Mouse (Mus musculus): ENCODE results near the gene Lce1m. TPM values are rescaled to one million over a fixed set of nuclear protein-coding genes. Genes with fewer than 3 reads are reported as not detected.

Gene Lce1m
- polyA plus RNA-seq, 1 experiment from 2014 or later, result not detected

DNA sequence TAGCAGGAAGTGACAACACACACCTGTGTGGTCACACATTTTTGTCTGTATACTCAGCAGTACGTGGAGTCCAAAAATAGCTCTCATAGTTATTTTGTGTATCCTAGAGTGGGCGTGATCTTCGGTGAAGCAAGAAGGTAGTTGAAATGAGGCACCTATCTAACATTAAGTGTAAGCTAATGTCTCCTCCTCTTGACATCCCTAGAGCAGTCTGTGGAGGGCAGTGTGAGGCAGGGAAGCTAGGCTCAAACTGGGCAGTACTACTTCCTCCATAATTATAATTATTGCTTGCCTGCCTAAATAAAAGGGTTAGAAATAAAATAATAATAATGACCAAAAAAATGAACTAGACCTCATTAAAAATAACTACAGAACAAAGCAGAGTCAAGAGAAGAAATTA is 18.2 kb downstream of the Lce1m start:
- no peak for TF ChIP-seq CTCF (IDR thresholded peaks at IDR 0.05)
- no peak for TF ChIP-seq EP300 (IDR thresholded peaks at IDR 0.05)
- ATAC-seq, result no peak

DNA sequence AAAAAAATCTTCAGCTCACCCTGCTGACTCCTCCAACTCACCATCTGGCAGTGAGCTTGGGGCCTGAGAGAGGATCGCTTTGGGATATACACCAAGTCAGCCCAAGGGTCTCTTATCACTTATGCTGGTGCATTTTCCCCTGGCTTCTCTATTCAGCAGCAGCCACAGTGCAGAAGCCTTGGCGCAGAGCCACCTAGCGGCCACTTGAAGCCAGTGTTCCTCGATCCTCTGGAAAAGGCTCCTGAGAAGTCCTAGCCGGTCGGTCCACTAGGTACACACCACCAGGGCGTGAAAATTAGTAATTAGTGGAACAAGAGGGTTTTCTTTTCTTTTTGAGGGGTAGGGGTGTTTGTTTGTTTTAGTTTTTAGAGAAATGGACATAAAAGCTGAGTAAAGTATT is 20.2 kb downstream of the Lce1m start:
- peak; percentile 80 for TF ChIP-seq CTCF (IDR thresholded peaks at IDR 0.05)
- TF ChIP-seq EP300 (IDR thresholded peaks at IDR 0.05), result no peak
- no peak overlapping the region for H3K4me2 ChIP-seq (replicated peaks; ENCODE audit: low read depth, low read length)
- H3K9me3 ChIP-seq (ENCODE audit: low read length), result no peaks in the 10 kb centered on the region
- WGBS, result 2% methylated on average over 7 of the region's 7 CpGs
- ATAC-seq (peak; percentile 57), DNase-seq (ENCODE audit: low spot score) (peak; percentile 68)
- H3K27ac ChIP-seq (ENCODE audit: low read length), result no peak overlapping the region
- no peaks in the 10 kb centered on the region for H3K27me3 ChIP-seq (replicated peaks; ENCODE audit: insufficient read depth, low read length)
- no peak overlapping the region for H3K9ac ChIP-seq (replicated peaks; ENCODE audit: low read depth)
- H3K4me3 ChIP-seq (ENCODE audit: low read depth, low read length), result no peak overlapping the region
- no peaks in the 10 kb centered on the region for H3K4me1 ChIP-seq (ENCODE audit: insufficient read depth, low read depth, low read length)
- no peaks in the 10 kb centered on the region for H3K36me3 ChIP-seq (ENCODE audit: insufficient read depth, low read length)

More for the DNA sequence above, 18.2 kb downstream of the Lce1m start:
- no peaks in the 10 kb centered on the region for H3K27me3 ChIP-seq (replicated peaks; ENCODE audit: insufficient read depth, low read length)
- no peak overlapping the region for H3K9ac ChIP-seq (replicated peaks; ENCODE audit: low read depth)
- no peak overlapping the region for H3K4me2 ChIP-seq (replicated peaks; ENCODE audit: low read depth, low read length)
- WGBS, result 56% methylated on average over 3 of the region's 3 CpGs
- no peak overlapping the region for H3K4me3 ChIP-seq (ENCODE audit: low read depth, low read length)
- H3K4me1 ChIP-seq (ENCODE audit: insufficient read depth, low read depth, low read length), result no peaks in the 10 kb centered on the region
- no peaks in the 10 kb centered on the region for H3K36me3 ChIP-seq (ENCODE audit: insufficient read depth, low read length)
- H3K9me3 ChIP-seq (ENCODE audit: low read length), result no peaks in the 10 kb centered on the region
- no peak overlapping the region for H3K27ac ChIP-seq (ENCODE audit: low read length)
- DNase-seq (ENCODE audit: low spot score), result no peak

DNA sequence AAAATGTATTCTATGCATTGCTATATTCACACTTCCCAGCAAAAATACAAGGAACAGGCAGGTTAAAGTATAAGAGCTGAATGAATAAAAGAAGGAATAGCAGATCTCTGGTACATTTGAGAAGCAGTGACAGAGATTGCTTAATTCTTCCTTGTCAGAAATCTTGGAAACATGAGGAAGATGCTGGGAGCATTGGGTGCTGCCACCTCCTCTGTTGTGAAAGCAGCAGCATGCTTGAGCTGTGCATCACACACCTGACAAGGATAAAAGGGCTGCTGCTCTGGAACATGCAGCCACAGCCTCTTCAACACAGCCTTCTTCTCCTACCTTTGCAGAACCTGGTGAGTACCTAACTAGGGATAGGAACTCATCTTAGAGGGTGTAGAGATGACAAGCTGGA is 26.9 kb downstream of the Lce1m start, which contains the start of gene Lce3f:
Gene Lce3f, plus strand, starts transcription at position 301 of the 400 bp plus-strand sequence.
- H3K36me3 ChIP-seq (ENCODE audit: insufficient read depth, low read length), result no peaks in the 10 kb centered on the region
- no peaks in the 10 kb centered on the region for H3K9me3 ChIP-seq (ENCODE audit: low read length)
- no peak within 1 kb of the TSS for H3K4me2 ChIP-seq (replicated peaks; ENCODE audit: low read depth, low read length)
- no peak for DNase-seq (ENCODE audit: low spot score)
- TF ChIP-seq CTCF (IDR thresholded peaks at IDR 0.05) (no peak), EP300 (IDR thresholded peaks at IDR 0.05) (no peak)
- no peak within 1 kb of the TSS for H3K9ac ChIP-seq (replicated peaks; ENCODE audit: low read depth)
- no peak within 1 kb of the TSS for H3K4me3 ChIP-seq (ENCODE audit: low read depth, low read length)
- no peaks in the 10 kb centered on the region for H3K27me3 ChIP-seq (replicated peaks; ENCODE audit: insufficient read depth, low read length)
- H3K27ac ChIP-seq (ENCODE audit: low read length), result no peak within 1 kb of the TSS
- ATAC-seq, result no peak
- H3K4me1 ChIP-seq (ENCODE audit: insufficient read depth, low read depth, low read length), result no peaks in the 10 kb centered on the region

DNA sequence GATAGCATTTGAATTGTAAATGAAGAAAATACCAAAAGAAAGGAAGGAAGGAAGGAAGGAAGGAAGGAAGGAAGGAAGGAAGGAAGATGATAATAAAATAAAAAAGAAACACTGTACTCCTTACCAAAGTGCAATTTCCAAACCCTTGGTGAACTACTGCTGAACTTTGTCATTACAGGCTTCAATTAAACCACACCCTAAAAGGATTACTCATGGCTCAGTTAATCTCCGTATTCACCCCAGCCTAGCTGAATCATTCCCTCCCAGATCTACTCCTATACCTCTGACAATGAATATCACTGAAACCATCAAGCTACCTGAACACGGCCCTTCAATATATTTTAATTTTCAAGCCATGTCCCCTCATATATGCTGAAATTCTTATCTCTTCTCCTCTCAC is 40.4 kb downstream of the Lce1m start:
- Histone ChIP-seq H3K27ac (ENCODE audit: low read length) (no peak overlapping the region), H3K27me3 (replicated peaks; ENCODE audit: insufficient read depth, low read length) (no peaks in the 10 kb centered on the region), H3K4me1 (ENCODE audit: insufficient read depth, low read depth, low read length) (no peaks in the 10 kb centered on the region), H3K36me3 (ENCODE audit: insufficient read depth, low read length) (no peaks in the 10 kb centered on the region), H3K9ac (replicated peaks; ENCODE audit: low read depth) (no peak overlapping the region), H3K4me2 (replicated peaks; ENCODE audit: low read depth, low read length) (no peak overlapping the region), H3K4me3 (ENCODE audit: low read depth, low read length) (no peak overlapping the region), H3K9me3 (ENCODE audit: low read length) (no peaks in the 10 kb centered on the region)
- DNase-seq (ENCODE audit: low spot score), result no peak
- ATAC-seq, result no peak
- TF ChIP-seq CTCF (IDR thresholded peaks at IDR 0.05) (no peak), EP300 (IDR thresholded peaks at IDR 0.05) (no peak)
- 56% methylated on average over 2 of the region's 2 CpGs for WGBS

Other genes with a start within 250 kb of the Lce1m start
- gene Lce1i, start 240.2 kb downstream of the Lce1m start, polyA plus RNA-seq (2015; fragmentation: Nextera tagmentation; extraction: Ambion mirVana), result not detected in 2 replicates
- not detected in 2 replicates for gene Lce1j, start 228.5 kb downstream of the Lce1m start, polyA plus RNA-seq (2015; fragmentation: Nextera tagmentation; extraction: Ambion mirVana)
- not detected in 2 replicates for gene Lce1k, start 211.2 kb downstream of the Lce1m start, polyA plus RNA-seq (2015; fragmentation: Nextera tagmentation; extraction: Ambion mirVana)
- gene Kprp, start 191.8 kb downstream of the Lce1m start, polyA plus RNA-seq (2015; fragmentation: Nextera tagmentation; extraction: Ambion mirVana), result not detected in 2 replicates
- not detected in 2 replicates for gene Lce1l, start 167.8 kb downstream of the Lce1m start, polyA plus RNA-seq (2015; fragmentation: Nextera tagmentation; extraction: Ambion mirVana)
- gene 2310050C09Rik, start 148.8 kb downstream of the Lce1m start, polyA plus RNA-seq (2015; fragmentation: Nextera tagmentation; extraction: Ambion mirVana), result not detected in 2 replicates
- gene Lce3a, start 92.8 kb downstream of the Lce1m start, polyA plus RNA-seq (2015; fragmentation: Nextera tagmentation; extraction: Ambion mirVana), result not detected in 2 replicates
- gene Lce3b, start 86.1 kb downstream of the Lce1m start, polyA plus RNA-seq (2015; fragmentation: Nextera tagmentation; extraction: Ambion mirVana), result not detected in 2 replicates
- gene Lce3c, start 74.6 kb downstream of the Lce1m start, polyA plus RNA-seq (2015; fragmentation: Nextera tagmentation; extraction: Ambion mirVana), result not detected in 2 replicates
- not detected in 2 replicates for gene Lce3d, start 61.7 kb downstream of the Lce1m start, polyA plus RNA-seq (2015; fragmentation: Nextera tagmentation; extraction: Ambion mirVana)
- not detected in 2 replicates for gene Lce3e, start 52.0 kb downstream of the Lce1m start, polyA plus RNA-seq (2015; fragmentation: Nextera tagmentation; extraction: Ambion mirVana)
- not detected in 2 replicates for gene Lce3f, start 26.8 kb downstream of the Lce1m start, polyA plus RNA-seq (2015; fragmentation: Nextera tagmentation; extraction: Ambion mirVana)
- not detected in 2 replicates for gene Crct1, start 3.4 kb downstream of the Lce1m start, polyA plus RNA-seq (2015; fragmentation: Nextera tagmentation; extraction: Ambion mirVana)
- gene Gm4858, start 49.8 kb upstream of the Lce1m start, polyA plus RNA-seq (2015; fragmentation: Nextera tagmentation; extraction: Ambion mirVana), result not detected in 2 replicates
- not detected in 2 replicates for gene Crnn, start 125.7 kb upstream of the Lce1m start, polyA plus RNA-seq (2015; fragmentation: Nextera tagmentation; extraction: Ambion mirVana)
- gene Flg2, start 178.2 kb upstream of the Lce1m start, polyA plus RNA-seq (2015; fragmentation: Nextera tagmentation; extraction: Ambion mirVana), result not detected in 2 replicates

All from lung, postnatal 0 days (tissue).